Mouse (Mus musculus) neural tube, embryonic 11.5 days (tissue): Measurements from ENCODE around the gene Arhgap23. TPM values are rescaled to one million over a fixed set of nuclear protein-coding genes. Genes with fewer than 3 reads are reported as not detected.

Experiments used
- ATAC-seq: fragments of 200-750 bp; cut with Nextera tagmentation; 2 replicates; pipeline ENCODE4 v1.8.0; 2017; ENCODE audit warnings: moderate number of reproducible peaks, mild to moderate bottlenecking, moderate TSS enrichment, moderate library complexity; ENCODE audit not compliant: insufficient read depth, low FRiP score, low TSS enrichment
- DNase-seq: peaks from one replicate; pipeline ENCODE4 v3.0.0-alpha.2; 2015; ENCODE audit warnings: low spot score
- H3K27ac ChIP-seq: fragments of 300-500 bp; sonication (generic); 2 replicates; pipeline ENCODE4 v1.5.1; 2014; ENCODE audit warnings: low read depth, mild to moderate bottlenecking, low read length
- H3K27me3 ChIP-seq: fragments of 300-500 bp; sonication (generic); 2 replicates; pipeline ENCODE4 v1.6.1; 2014; ENCODE audit warnings: mild to moderate bottlenecking, low read length, mixed read lengths; ENCODE audit not compliant: control insufficient read depth, insufficient read depth
- H3K36me3 ChIP-seq: fragments of 300-500 bp; sonication (generic); 2 replicates; pipeline ENCODE4 v1.6.1; 2014; ENCODE audit warnings: mild to moderate bottlenecking, low read length, moderate library complexity, mixed read lengths; ENCODE audit not compliant: control insufficient read depth, insufficient read depth
- H3K4me1 ChIP-seq: fragments of 300-500 bp; sonication (generic); 2 replicates; pipeline ENCODE4 v1.6.1; 2014; ENCODE audit warnings: low read length, mixed read lengths; ENCODE audit not compliant: control insufficient read depth, insufficient read depth
- H3K4me2 ChIP-seq: fragments of 300-500 bp; sonication (generic); 2 replicates; pipeline ENCODE4 v1.6.1; 2014; ENCODE audit warnings: low read depth, mild to moderate bottlenecking, moderate library complexity
- H3K4me3 ChIP-seq: fragments of 300-500 bp; sonication (generic); 2 replicates; pipeline ENCODE4 v1.5.1; 2014; ENCODE audit warnings: low read depth, low read length
- H3K9ac ChIP-seq: fragments of 300-500 bp; sonication (generic); 2 replicates; pipeline ENCODE4 v1.6.1; 2014; ENCODE audit warnings: mild to moderate bottlenecking, low read length
- H3K9me3 ChIP-seq: fragments of 300-500 bp; sonication (generic); 2 replicates; pipeline ENCODE4 v1.6.1; 2016; ENCODE audit warnings: low read length; ENCODE audit not compliant: control insufficient read depth
- WGBS: fragments of 180-500 bp; shearing (Covaris S2); extraction: QIAGEN DNeasy Blood & Tissue Kit; methylation state at CpG from one replicate; pipeline ENCODE4 v1.1.7; 2014; 5-methylcytosine and 5-hydroxymethylcytosine counted together
- polyA plus RNA-seq: library from polyadenylated mRNA; unstranded; fragments of >200 nt; fragmentation: Nextera tagmentation; extraction: Ambion mirVana; gene quantifications from 2 replicates; pipeline ENCODE4 v1.2.1, GENCODE M21; 2014

The Arhgap23 gene
- polyA plus RNA-seq, 1 experiment from 2014 or later = 5.2 TPM

GRCm38 (mm10) chr11:97513066-97513465 lies 97.7 kb downstream of the Arhgap23 start:
- Histone ChIP-seq H3K27me3 (no peaks in the 10 kb centered on the region), H3K9me3 (no peaks in the 10 kb centered on the region), H3K4me3 (no peak overlapping the region), H3K36me3 (no peaks in the 10 kb centered on the region), H3K4me1 (peaks cover 9% of the 10 kb centered on the region), H3K27ac (no peak overlapping the region), H3K4me2 (no peak overlapping the region), H3K9ac (no peak overlapping the region)
- no peak for DNase-seq
- WGBS = 78% methylated on average over 3 of the region's 3 CpGs
- ATAC-seq = no peak

GRCm38 (mm10) chr11:97520541-97520940 lies 105.2 kb downstream of the Arhgap23 start:
- no peaks in the 10 kb centered on the region for H3K9me3 ChIP-seq
- H3K4me2 ChIP-seq = no peak overlapping the region
- H3K27me3 ChIP-seq = no peaks in the 10 kb centered on the region
- H3K27ac ChIP-seq = no peak overlapping the region
- no peaks in the 10 kb centered on the region for H3K36me3 ChIP-seq
- H3K4me3 ChIP-seq = no peak overlapping the region
- whole genome bisulfite sequencing = 94% methylated on average over 7 of the region's 7 CpGs
- peaks cover 18% of the 10 kb centered on the region for H3K4me1 ChIP-seq
- H3K9ac ChIP-seq = no peak overlapping the region
- no peak for ATAC-seq
- no peak for DNase-seq

GRCm38 (mm10) chr11:97521741-97522474 lies 106.6 kb downstream of the Arhgap23 start:
- WGBS = 91% methylated on average over 29 of the region's 29 CpGs

GRCm38 (mm10) chr11:97523107-97523506 lies 107.8 kb downstream of the Arhgap23 start:
- no peak overlapping the region for H3K9ac ChIP-seq
- DNase-seq (no peak), ATAC-seq (no peak)
- H3K27ac ChIP-seq = peak overlapping the region; percentile 36; the same call in 1 of the 2 replicates
- peaks cover 18% of the 10 kb centered on the region for H3K4me1 ChIP-seq
- H3K36me3 ChIP-seq = no peaks in the 10 kb centered on the region
- WGBS = 87% methylated on average over 14 of the region's 14 CpGs
- H3K9me3 ChIP-seq = no peaks in the 10 kb centered on the region
- H3K4me3 ChIP-seq = no peak overlapping the region
- no peaks in the 10 kb centered on the region for H3K27me3 ChIP-seq
- H3K4me2 ChIP-seq = no peak overlapping the region

More at GRCm38 (mm10) chr11:97521741-97522474, 106.6 kb downstream of the Arhgap23 start:
- Histone ChIP-seq H3K9me3 (no peaks in the 10 kb centered on the region), H3K27ac (no peak overlapping the region), H3K4me3 (no peak overlapping the region), H3K36me3 (no peaks in the 10 kb centered on the region), H3K4me1 (peaks cover 18% of the 10 kb centered on the region), H3K4me2 (no peak overlapping the region), H3K9ac (no peak overlapping the region), H3K27me3 (no peaks in the 10 kb centered on the region)
- ATAC-seq (no peak), DNase-seq (no peak)

GRCm38 (mm10) chr11:97523827-97524261 lies 108.5 kb downstream of the Arhgap23 start:
- ATAC-seq (no peak), DNase-seq (peak; percentile 61)
- Histone ChIP-seq H3K4me3 (no peak overlapping the region), H3K36me3 (no peaks in the 10 kb centered on the region), H3K9me3 (no peaks in the 10 kb centered on the region), H3K9ac (no peak overlapping the region), H3K27me3 (no peaks in the 10 kb centered on the region), H3K4me2 (no peak overlapping the region), H3K4me1 (peaks cover 18% of the 10 kb centered on the region), H3K27ac (peak overlapping the region; percentile 36)
- 3% methylated on average over 1 of the region's 1 CpGs for whole genome bisulfite sequencing

GRCm38 (mm10) chr11:97524306-97524705 lies 109.0 kb downstream of the Arhgap23 start:
- Histone ChIP-seq H3K27ac (peak overlapping the region; percentile 36), H3K9me3 (no peaks in the 10 kb centered on the region), H3K4me3 (no peak overlapping the region), H3K9ac (no peak overlapping the region), H3K4me2 (no peak overlapping the region), H3K36me3 (no peaks in the 10 kb centered on the region), H3K4me1 (peaks cover 18% of the 10 kb centered on the region), H3K27me3 (no peaks in the 10 kb centered on the region)
- DNase-seq = no peak
- WGBS = 56% methylated on average over 9 of the region's 9 CpGs
- no peak for ATAC-seq

GRCm38 (mm10) chr11:97525313-97525712 lies 110.0 kb downstream of the Arhgap23 start:
- H3K27ac ChIP-seq = peak overlapping the region; percentile 36; the same call in 1 of the 2 replicates

GRCm38 (mm10) chr11:97528282-97528808 lies 113.0 kb downstream of the Arhgap23 start:
- no peak overlapping the region for H3K27ac ChIP-seq
- 80% methylated on average over 18 of the region's 18 CpGs for WGBS
- peaks cover 14% of the 10 kb centered on the region for H3K27me3 ChIP-seq
- DNase-seq (no peak), ATAC-seq (no peak)
- no peak overlapping the region for H3K4me2 ChIP-seq
- no peaks in the 10 kb centered on the region for H3K36me3 ChIP-seq
- H3K4me3 ChIP-seq = no peak overlapping the region
- no peak overlapping the region for H3K9ac ChIP-seq
- H3K9me3 ChIP-seq = no peaks in the 10 kb centered on the region
- H3K4me1 ChIP-seq = peaks cover 30% of the 10 kb centered on the region

More at GRCm38 (mm10) chr11:97525313-97525712, 110.0 kb downstream of the Arhgap23 start:
- DNase-seq = no peak
- WGBS = 90% methylated on average over 6 of the region's 6 CpGs
- Histone ChIP-seq H3K4me3 (no peak overlapping the region), H3K4me2 (no peak overlapping the region), H3K9me3 (no peaks in the 10 kb centered on the region), H3K4me1 (peaks cover 18% of the 10 kb centered on the region), H3K9ac (no peak overlapping the region), H3K36me3 (no peaks in the 10 kb centered on the region), H3K27me3 (no peaks in the 10 kb centered on the region)
- no peak for ATAC-seq

- no peak for ATAC-seq
- H3K27me3 ChIP-seq = peaks cover 32% of the 10 kb centered on the region
- no peak for DNase-seq
- no peak overlapping the region for H3K9ac ChIP-seq
- H3K4me2 ChIP-seq = no peak overlapping the region
- H3K4me3 ChIP-seq = no peak overlapping the region
- WGBS = 93% methylated on average over 6 of the region's 6 CpGs
- H3K27ac ChIP-seq = no peak overlapping the region
- H3K36me3 ChIP-seq = no peaks in the 10 kb centered on the region
- peaks cover 25% of the 10 kb centered on the region for H3K4me1 ChIP-seq
- H3K9me3 ChIP-seq = no peaks in the 10 kb centered on the region
Measured at GRCm38 (mm10) chr11:97530069-97530468, 114.7 kb downstream of the Arhgap23 start.
